Mouse (Mus musculus) layer of hippocampus, adult 18-20 months (tissue): ENCODE results near the gene Nlrp5. TPM values are rescaled to one million over a fixed set of nuclear protein-coding genes. Genes with fewer than 3 reads are reported as not detected.
"Not testable (repeated sequence)": the region's sequence is repeated elsewhere in the genome, so short reads cannot be mapped to it uniquely, and the experiment has no call there.

Source experiments
- DNase-seq, 2 experiments: peaks; one replicate each; pipeline ENCODE4 v3.0.0; 2022; ENCODE audit warnings: low spot score in 2 of 2
- long read RNA-seq: library from polyadenylated mRNA; stranded (forward); transcript quantifications from one replicate; pipeline ENCODE4 v2.0.0, GENCODE M21; 2021
- microRNA-seq, 2 experiments: library from miRNA; unstranded; fragments of <30 nt; microRNA quantifications; one replicate each; pipeline ENCODE4 v1.2.0; 2021
- total RNA-seq, 2 experiments: library from RNA; stranded (reverse); gene quantifications; 2 replicates each; pipeline ENCODE4 v1.2.3; 2021

Nlrp5 gene
- under 1 TPM in 1 of 2 experiments, not detected in 1; 0.30 TPM for total RNA-seq
- long read RNA-seq = 0 reads

GRCm38 (mm10) chr7:23385589-23385988, at the start of gene Nlrp5:
Gene Nlrp5, plus strand, starts transcription at chr7:23385889.
- DNase-seq = no peak

- DNase-seq = not testable (repeated sequence)
Observed at GRCm38 (mm10) chr7:23358311-23358710, 27.4 kb upstream of the Nlrp5 start.

- DNase-seq = not testable (repeated sequence)
Observed at GRCm38 (mm10) chr7:23470201-23470600, 84.5 kb downstream of the Nlrp5 start.

- DNase-seq = not testable (repeated sequence)
Observed at GRCm38 (mm10) chr7:23470832-23471231, 85.1 kb downstream of the Nlrp5 start.

- DNase-seq = not testable (repeated sequence)
Observed at GRCm38 (mm10) chr7:23472886-23473285, 87.2 kb downstream of the Nlrp5 start.

Small RNA genes within 50 kb of the gene (microRNA-seq; reads per million reads assigned to microRNA genes)
- gene Gm25196 = 0 reads per million in 2 experiments

Other genes starting within 250 kb of the Nlrp5 start
- gene Gm10662, start 241.4 kb upstream of the Nlrp5 start, total RNA-seq = not detected
- not detected for gene Vmn1r165, start 168.6 kb upstream of the Nlrp5 start, total RNA-seq
- not detected for gene Vmn1r166, start 134.2 kb upstream of the Nlrp5 start, total RNA-seq
- gene Gm6902, start 107.0 kb upstream of the Nlrp5 start, total RNA-seq = not detected
- gene Nlrp4e, start 84.7 kb upstream of the Nlrp5 start, total RNA-seq = not detected
- gene Vmn1r167, start 121.3 kb downstream of the Nlrp5 start, total RNA-seq = not detected
- not detected for gene Vmn1r168, start 153.8 kb downstream of the Nlrp5 start, total RNA-seq
- not detected for gene Vmn1r169, start 189.6 kb downstream of the Nlrp5 start, total RNA-seq
- not detected for gene Vmn1r170, start 220.3 kb downstream of the Nlrp5 start, total RNA-seq
- gene Vmn1r171, start 244.8 kb downstream of the Nlrp5 start, total RNA-seq = not detected